Mouse (Mus musculus) CH12.LX (cell line): ENCODE results near the gene Ccl26. TPM values are rescaled to one million over a fixed set of nuclear protein-coding genes. Genes with fewer than 3 reads are reported as not detected.

ENCODE experiments used
- DNase-seq: peaks from one replicate; pipeline ENCODE4 v3.0.0-alpha.2; 2013; ENCODE audit errors: extremely low read depth
- H3K27ac ChIP-seq: 2 replicates; pipeline ENCODE4 v1.5.1; 2012; ENCODE audit warnings: low read depth, mild to moderate bottlenecking, control low read depth, moderate library complexity; ENCODE audit not compliant: insufficient read depth
- H3K27me3 ChIP-seq: replicated peaks from 2 replicates; pipeline ENCODE3; 2012; ENCODE audit warnings: inconsistent platforms
- H3K36me3 ChIP-seq, 2 experiments: replicated peaks in 1 of 2; 2 replicates each; pipeline versions ENCODE3 to v1.6.1; 2012; ENCODE audit warnings: inconsistent platforms in 1 of 2, low read length in 1 of 2, mild to moderate bottlenecking in 1 of 2, mixed read lengths in 1 of 2, moderate library complexity in 1 of 2; ENCODE audit not compliant: control insufficient read depth in 1 of 2, insufficient read depth in 1 of 2
- H3K4me1 ChIP-seq, 2 experiments: 2 replicates each; pipeline ENCODE4 v1.6.1; 2012; ENCODE audit warnings: inconsistent platforms in 1 of 2, moderate library complexity in 1 of 2; ENCODE audit not compliant: insufficient read depth in 2 of 2, control insufficient read depth in 1 of 2
- H3K4me2 ChIP-seq: 2 replicates; pipeline ENCODE4 v1.6.1; 2012; ENCODE audit warnings: low read depth, mild to moderate bottlenecking, control low read depth; ENCODE audit not compliant: poor library complexity, insufficient read depth, severe bottlenecking
- H3K4me3 ChIP-seq, 3 experiments: fragments of 150-350 bp in 1 of 3; sonication (generic) in 1 of 3; replicated peaks in 1 of 3; 2 replicates each; pipeline versions ENCODE3 to v1.5.1; 2011 to 2012; ENCODE audit warnings: low read depth in 2 of 3, low read length in 2 of 3, mild to moderate bottlenecking in 2 of 3, moderate library complexity in 2 of 3, control low read depth in 1 of 3, improper control_type of control experiment in 1 of 3, inconsistent platforms in 1 of 3, mixed read lengths in 1 of 3; ENCODE audit not compliant: poor library complexity in 1 of 3
- H3K79me2 ChIP-seq: replicated peaks from 2 replicates; pipeline ENCODE4 v1.6.1; 2012; ENCODE audit warnings: mild to moderate bottlenecking, moderate library complexity; ENCODE audit not compliant: control insufficient read depth, poor library complexity, insufficient read depth, severe bottlenecking; ENCODE audit errors: extremely low read depth
- H3K9ac ChIP-seq: 2 replicates; pipeline ENCODE4 v1.6.1; 2012; ENCODE audit warnings: low read depth, mild to moderate bottlenecking, control low read depth, moderate library complexity; ENCODE audit not compliant: insufficient read depth
- H3K9me3 ChIP-seq: replicated peaks from 2 replicates; pipeline ENCODE3; 2012; ENCODE audit warnings: low read length, inconsistent platforms, mixed read lengths
- BHLHE40 ChIP-seq: IDR thresholded peaks from 2 replicates; pipeline ENCODE4 v1.6.1; 2011; ENCODE audit warnings: mild to moderate bottlenecking, low read depth, low read length, improper control_type of control experiment
- CHD1 ChIP-seq: IDR thresholded peaks from 2 replicates; pipeline ENCODE4 v1.6.1; 2012; ENCODE audit warnings: low read depth, low read length, improper control_type of control experiment, inconsistent platforms
- CHD2 ChIP-seq: IDR thresholded peaks from 2 replicates; pipeline ENCODE4 v1.6.1; 2011; ENCODE audit warnings: low read length, improper control_type of control experiment
- CTCF ChIP-seq, 2 experiments: IDR thresholded peaks in 1 of 2; conservative IDR thresholded peaks in 1 of 2; 2 replicates each; pipeline ENCODE4 v1.5.1; 2011 to 2012; ENCODE audit warnings: low read depth in 2 of 2, low read length in 2 of 2, improper control_type of control experiment in 1 of 2, inconsistent platforms in 1 of 2, mild to moderate bottlenecking in 1 of 2, moderate library complexity in 1 of 2
- E2F4 ChIP-seq: IDR thresholded peaks from 2 replicates; pipeline ENCODE4 v1.6.1; 2011; ENCODE audit warnings: low read depth, low read length, improper control_type of control experiment; ENCODE audit not compliant: insufficient replicate concordance
- ELF1 ChIP-seq: IDR thresholded peaks from 2 replicates; pipeline ENCODE4 v1.6.1; 2014; ENCODE audit warnings: low read depth, mild to moderate bottlenecking, inconsistent platforms, low read length, improper control_type of control experiment
- EP300 ChIP-seq: IDR thresholded peaks from 2 replicates; pipeline ENCODE4 v1.6.1; 2011; ENCODE audit warnings: low read length, improper control_type of control experiment
- ETS1 ChIP-seq: conservative IDR thresholded peaks from 2 replicates; pipeline ENCODE4 v1.6.1; 2012; ENCODE audit warnings: low read depth, mild to moderate bottlenecking, inconsistent platforms, low read length, improper control_type of control experiment, moderate library complexity
- HCFC1 ChIP-seq: IDR thresholded peaks from 2 replicates; pipeline ENCODE4 v1.6.1; 2012; ENCODE audit warnings: low read depth, mild to moderate bottlenecking, inconsistent platforms, low read length, improper control_type of control experiment
- IRF4 ChIP-seq: IDR thresholded peaks from 2 replicates; pipeline ENCODE4 v1.6.1; 2014; ENCODE audit warnings: low read depth, mild to moderate bottlenecking, inconsistent platforms, low read length, improper control_type of control experiment
- JUN ChIP-seq: IDR thresholded peaks from 2 replicates; pipeline ENCODE4 v1.6.1; 2011; ENCODE audit warnings: low read depth, mild to moderate bottlenecking, low read length, improper control_type of control experiment, moderate library complexity; ENCODE audit not compliant: insufficient read depth
- JUND ChIP-seq: conservative IDR thresholded peaks from 2 replicates; pipeline ENCODE4 v1.6.1; 2011; ENCODE audit warnings: low read depth, low read length, improper control_type of control experiment
- KAT2A ChIP-seq: IDR thresholded peaks from 2 replicates; pipeline ENCODE4 v1.6.1; 2012; ENCODE audit warnings: low read length, improper control_type of control experiment, inconsistent platforms; ENCODE audit not compliant: insufficient replicate concordance
- MAFK ChIP-seq: IDR thresholded peaks from 2 replicates; pipeline ENCODE4 v1.6.1; 2011; ENCODE audit warnings: low read length, improper control_type of control experiment; ENCODE audit not compliant: insufficient replicate concordance
- MAX ChIP-seq: IDR thresholded peaks from 2 replicates; pipeline ENCODE4 v1.6.1; 2011; ENCODE audit warnings: low read length, improper control_type of control experiment
- MAZ ChIP-seq: IDR thresholded peaks from 2 replicates; pipeline ENCODE4 v1.6.1; 2012; ENCODE audit warnings: low read depth, mild to moderate bottlenecking, inconsistent platforms, low read length, improper control_type of control experiment, moderate library complexity
- MEF2A ChIP-seq: IDR thresholded peaks from 2 replicates; pipeline ENCODE4 v1.6.1; 2014; ENCODE audit warnings: low read depth, mild to moderate bottlenecking, inconsistent platforms, low read length, improper control_type of control experiment, borderline replicate concordance
- MXI1 ChIP-seq: IDR thresholded peaks from 2 replicates; pipeline ENCODE4 v1.6.1; 2011; ENCODE audit warnings: mild to moderate bottlenecking, low read depth, low read length, improper control_type of control experiment
- MYC ChIP-seq: IDR thresholded peaks from 2 replicates; pipeline ENCODE4 v1.6.1; 2011; ENCODE audit warnings: low read depth, mild to moderate bottlenecking, improper control_type of control experiment, low read length
- NELFE ChIP-seq: IDR thresholded peaks from 2 replicates; pipeline ENCODE4 v1.6.1; 2011; ENCODE audit warnings: low read depth, low read length, improper control_type of control experiment
- PAX5 ChIP-seq: IDR thresholded peaks from 2 replicates; pipeline ENCODE4 v1.6.1; 2012; ENCODE audit warnings: low read length, inconsistent platforms, mixed read lengths
- POLR2A ChIP-seq: IDR thresholded peaks from 2 replicates; pipeline ENCODE4 v1.6.1; 2011; ENCODE audit warnings: low read depth, mild to moderate bottlenecking, improper control_type of control experiment, low read length
- POLR2AphosphoS2 ChIP-seq: IDR thresholded peaks from 2 replicates; pipeline ENCODE4 v1.6.1; 2011; ENCODE audit warnings: low read depth, low read length, improper control_type of control experiment
- RAD21 ChIP-seq: IDR thresholded peaks from 2 replicates; pipeline ENCODE4 v1.6.1; 2011; ENCODE audit warnings: low read depth, mild to moderate bottlenecking, low read length, improper control_type of control experiment, moderate library complexity
- RCOR1 ChIP-seq: conservative IDR thresholded peaks from 2 replicates; pipeline ENCODE4 v1.6.1; 2012; ENCODE audit warnings: low read depth, mild to moderate bottlenecking, inconsistent platforms, low read length, improper control_type of control experiment
- SIN3A ChIP-seq: IDR thresholded peaks from 2 replicates; pipeline ENCODE4 v1.6.1; 2012; ENCODE audit warnings: low read length, improper control_type of control experiment, inconsistent platforms
- SMC3 ChIP-seq: IDR thresholded peaks from 2 replicates; pipeline ENCODE4 v1.6.1; 2011; ENCODE audit warnings: low read depth, low read length, improper control_type of control experiment
- TBP ChIP-seq: conservative IDR thresholded peaks from 2 replicates; pipeline ENCODE4 v1.6.1; 2011; ENCODE audit warnings: low read depth, low read length, improper control_type of control experiment
- TCF12 ChIP-seq: IDR thresholded peaks from 2 replicates; pipeline ENCODE4 v1.6.1; 2014; ENCODE audit warnings: low read depth, mild to moderate bottlenecking, inconsistent platforms, low read length, improper control_type of control experiment
- UBTF ChIP-seq: IDR thresholded peaks from 2 replicates; pipeline ENCODE4 v1.6.1; 2012; ENCODE audit warnings: low read depth, mild to moderate bottlenecking, inconsistent platforms, low read length, improper control_type of control experiment, moderate library complexity
- USF1 ChIP-seq: IDR thresholded peaks from 2 replicates; pipeline ENCODE4 v1.6.1; 2014; ENCODE audit warnings: low read depth, mild to moderate bottlenecking, inconsistent platforms, low read length, improper control_type of control experiment
- USF2 ChIP-seq: conservative IDR thresholded peaks from 2 replicates; pipeline ENCODE4 v1.6.1; 2011; ENCODE audit warnings: low read depth, low read length, improper control_type of control experiment
- ZC3H11A ChIP-seq: IDR thresholded peaks from 2 replicates; pipeline ENCODE4 v1.6.1; 2012; ENCODE audit warnings: low read depth, mild to moderate bottlenecking, inconsistent platforms, low read length, improper control_type of control experiment
- ZKSCAN1 ChIP-seq: IDR thresholded peaks from 2 replicates; pipeline ENCODE4 v1.6.1; 2012; ENCODE audit warnings: low read depth, inconsistent platforms, low read length, improper control_type of control experiment, borderline replicate concordance
- ZMIZ1 ChIP-seq: IDR thresholded peaks from 2 replicates; pipeline ENCODE4 v1.6.1; 2012; ENCODE audit warnings: low read depth, mild to moderate bottlenecking, inconsistent platforms, low read length, improper control_type of control experiment
- ZNF384 ChIP-seq: IDR thresholded peaks from 2 replicates; pipeline ENCODE4 v1.6.1; 2012; ENCODE audit warnings: low read depth, low read length, improper control_type of control experiment, inconsistent platforms
- dilution Hi-C: fragments of 300-500 bp; cut with MboI; formaldehyde crosslinking; loops from 2 replicates; pipeline ENCODE4 v1.14.3; 2020; ENCODE audit warnings: low sequenced_read_pairs; ENCODE audit not compliant: extremely low pct_unique_long_range_greater_than_20kb, extremely low pct_ligation_motif_present
- in situ Hi-C: fragments of 300-500 bp; cut with MboI; formaldehyde crosslinking; loops from 3 replicates; pipeline ENCODE4 v1.14.3; 2019; ENCODE audit warnings: low sequenced_read_pairs, low pct_ligation_motif_present, low pct_unique_long_range_greater_than_20kb, mixed read lengths
- polyA plus RNA-seq: library from polyadenylated mRNA; unstranded; fragments of >175 nt; gene quantifications from 2 replicates; pipeline ENCODE4 v1.2.1, GENCODE M21; 2012; ENCODE audit warnings: low read depth; ENCODE audit not compliant: insufficient read length
- total RNA-seq, 2 experiments: library from RNA; depleted of rRNA; stranded (reverse); fragments of 300-350 nt in 1 of 2; fragments of >200 nt in 1 of 2; gene quantifications; 2 replicates each; pipeline ENCODE4 v1.2.3; 2012 to 2014

Ccl26 gene
- total and polyA plus RNA-seq, 3 experiments: not detected

- TF ChIP-seq CHD2 (no peak), JUN (peak; percentile 51), ZNF384 (peak; percentile 95)
Measured at GRCm38 (mm10) chr5:135568698-135569097, 5.3 kb upstream of the Ccl26 start (continued).

DNA sequence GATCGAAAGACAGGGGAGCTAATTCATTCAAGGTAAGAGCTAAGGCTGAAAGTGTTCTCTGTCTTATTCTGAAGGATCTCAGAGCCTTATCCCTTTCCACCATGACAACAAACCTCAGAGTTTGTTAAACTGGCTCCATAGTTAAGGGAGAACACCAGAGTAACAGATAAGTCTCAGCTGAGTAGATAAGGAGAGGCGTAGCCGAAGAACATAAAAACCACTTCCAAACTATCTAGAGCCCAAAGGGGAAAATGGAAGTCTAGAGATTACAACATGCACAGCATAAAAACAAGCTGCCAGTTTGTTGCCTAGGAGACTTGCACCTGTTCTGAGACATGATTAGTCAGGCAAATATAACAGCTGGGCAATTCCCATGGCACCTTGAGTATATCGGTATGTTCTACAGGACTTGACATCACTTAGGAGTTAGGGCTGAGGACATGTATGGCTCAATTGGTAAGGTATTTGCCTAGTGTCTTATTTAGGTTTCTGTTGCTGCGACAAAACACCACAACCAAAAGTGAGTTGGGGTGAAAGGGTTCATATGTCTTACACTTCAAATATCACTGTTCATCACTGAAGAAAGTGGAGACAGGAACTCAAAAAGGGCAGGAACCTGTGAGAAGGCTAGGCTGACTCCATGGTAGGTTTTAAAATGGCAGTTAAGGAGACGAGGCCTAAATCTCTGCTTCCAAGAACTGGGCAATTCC is 4.3 kb upstream of the Ccl26 start:
- DNase-seq: peak; percentile 81
- in situ Hi-C loops: no loop called here
- H3K4me3 ChIP-seq: no peak overlapping the region
- H3K79me2 ChIP-seq: no peaks in the 10 kb centered on the region
- H3K4me1 ChIP-seq: peaks cover 12 to 57% of the 10 kb centered on the region in 2 experiments
- dilution Hi-C loops: no loop called here
- peaks cover 2% of the 10 kb centered on the region for H3K9me3 ChIP-seq
- no peak overlapping the region for H3K4me2 ChIP-seq
- no peak overlapping the region for H3K9ac ChIP-seq
- no peaks in the 10 kb centered on the region for H3K27me3 ChIP-seq
- no peaks in the 10 kb centered on the region for H3K36me3 ChIP-seq
- 0 out of 2 replicates have a peak overlapping the region, but pooled peaks have one; percentile 42 for H3K27ac ChIP-seq
- TF ChIP-seq MYC: no peak
- peak; percentile 63 for TF ChIP-seq EP300
- no peak for TF ChIP-seq ZKSCAN1
- 0 out of 2 replicates have a peak, but pooled peaks have one; percentile 44 for TF ChIP-seq JUND
- TF ChIP-seq SIN3A: peak; percentile 55; the same call in 1 of the 2 replicates
- no peak for TF ChIP-seq NELFE
- no peak for TF ChIP-seq HCFC1
- TF ChIP-seq MAZ: no peak
- no peak for TF ChIP-seq PAX5
- TF ChIP-seq E2F4: no peak
- TF ChIP-seq CHD1: no peak
- TF ChIP-seq ETS1: peak; percentile 86
- TF ChIP-seq RCOR1: no peak
- no peak for TF ChIP-seq SMC3
- TF ChIP-seq CTCF (conservative IDR thresholded peaks at IDR 0.05 in 1 of 2, IDR thresholded peaks at IDR 0.05 in 1 of 2; ENCODE audit: low read depth in 2 of 2, low read length in 2 of 2): no peak
- TF ChIP-seq CHD2: 0 out of 2 replicates have a peak, but pooled peaks have one; percentile 17
- TF ChIP-seq KAT2A: no peak
- no peak; the same call in 1 of the 2 replicates for TF ChIP-seq POLR2A
- TF ChIP-seq ZC3H11A: no peak
- 0 out of 2 replicates have a peak, but pooled peaks have one; percentile 20 for TF ChIP-seq BHLHE40
- no peak for TF ChIP-seq ZMIZ1
- TF ChIP-seq USF1: no peak
- no peak for TF ChIP-seq MAX
- TF ChIP-seq ELF1: no peak
- peak; percentile 47; the same call in 1 of the 2 replicates for TF ChIP-seq TCF12
- TF ChIP-seq JUN: no peak
- peak; percentile 64 for TF ChIP-seq TBP
- peak; percentile 31; the same call in 1 of the 2 replicates for TF ChIP-seq IRF4
- TF ChIP-seq MAFK: peak; percentile 31; the same call in 1 of the 2 replicates
- TF ChIP-seq ZNF384: 0 out of 2 replicates have a peak, but pooled peaks have one; percentile 16
- TF ChIP-seq POLR2AphosphoS2: no peak
- no peak for TF ChIP-seq USF2
- no peak for TF ChIP-seq MEF2A
- TF ChIP-seq UBTF: no peak
- TF ChIP-seq MXI1: no peak
- no peak for TF ChIP-seq RAD21
